Mouse (Mus musculus): ENCODE measurements at regions not wholly inside any gene's neighbourhood (a gene's known extent, or its start where the extent isn't known, plus 50 kb on each side); places are given as distances from the start of the nearest gene placed in this dataset.

Small RNA genes lying in the stretch of these regions (microRNA-seq; reads per million reads assigned to microRNA genes)
- 0 reads per million in 2 experiments for gene Mir6368 (ENCODE audit: borderline replicate concordance in 2 of 2)

All from gastrocnemius, postnatal 25 days (tissue).